Mouse (Mus musculus): ENCODE measurements around the gene Trim63.

GRCm38 (mm10) chr4:134292067-134292466, 22.9 kb upstream of the Trim63 start:
- TF ChIP-seq POLR2A (IDR thresholded peaks at IDR 0.05; ENCODE audit: insufficient read depth, low read depth, low read length) (no peak), CTCF (IDR thresholded peaks at IDR 0.05; ENCODE audit: insufficient read depth, low read depth, low read length) (peak; percentile 76)

All from olfactory bulb, adult 2 months (tissue).